Mouse (Mus musculus): ENCODE data around the gene Hba-x.

- TF ChIP-seq CTCF (IDR thresholded peaks at IDR 0.05; ENCODE audit: low read depth, low read length) (no peak), POLR2A (IDR thresholded peaks at IDR 0.05; ENCODE audit: extremely low read depth, insufficient read depth, low read length) (no peak)
Measured at GRCm38 (mm10) chr11:32265117-32265738, 11.0 kb upstream of the Hba-x start.

All from liver, adult 2 months (tissue).